ENCODE assay signal across 21 mouse cellular contexts in the genomic region with DNA sequence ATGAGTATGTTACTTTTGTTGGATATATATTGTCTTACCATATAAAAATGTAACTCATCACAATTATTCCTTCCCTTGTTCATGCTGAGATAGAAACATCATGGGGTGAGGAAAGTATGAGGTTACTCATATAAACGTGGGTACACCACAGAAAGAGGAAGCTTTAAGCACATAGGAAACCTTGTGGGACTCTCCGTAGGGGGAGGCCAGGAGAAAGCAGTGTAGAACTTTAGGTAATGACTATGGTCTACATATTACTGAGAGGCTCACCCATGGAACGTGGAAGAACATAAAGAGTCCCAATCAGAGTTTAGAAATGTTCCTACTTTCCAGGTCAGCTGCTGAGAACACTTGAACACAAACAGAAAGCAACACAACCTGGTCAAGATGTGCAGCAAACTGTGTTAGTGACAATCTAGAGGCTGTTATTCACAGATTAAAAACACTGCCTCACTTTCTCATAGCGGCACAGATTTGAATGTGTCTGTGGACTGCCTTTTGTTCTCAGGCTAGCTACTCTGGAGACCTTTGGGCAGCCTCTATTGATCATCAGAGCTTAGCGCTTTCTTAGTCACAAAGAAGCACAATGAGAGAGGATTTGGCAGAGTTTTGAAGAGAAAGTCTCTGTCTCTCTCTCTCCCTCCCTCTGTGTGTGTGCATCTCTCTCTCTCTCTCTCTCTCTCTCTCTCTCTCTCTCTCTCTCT. TPM values are rescaled to one million over a fixed set of nuclear protein-coding genes. Genes with fewer than 3 reads are reported as not detected.
DNase-seq lines count a peak whose midpoint lies in the region; ATAC-seq and TF ChIP-seq lines count a peak whose summit lies in the region.
"Had no signal": no experiment of that assay in that cellular context is flagged by ENCODE, and none has a peak within 500 bp of the region (broad histone marks: within the 10 kb centered on the region; RNA-seq: fewer than 3 reads in every experiment).

No protein-coding gene starts in this region.

- no peak overlapping the region for H3K9ac ChIP-seq in forebrain, embryonic 16.5 days (replicated peaks; ENCODE audit: low read depth, low read length)
- H3K9ac ChIP-seq: forebrain, embryonic 15.5 days; heart, embryonic 15.5 days; hindbrain, embryonic 12.5 days; intestine, embryonic 15.5 days; kidney, embryonic 15.5 days; limb, embryonic 15.5 days had no signal

- H3K4me2 ChIP-seq in forebrain, embryonic 16.5 days (ENCODE audit: low read length) = no peak overlapping the region
- H3K4me2 ChIP-seq: forebrain, embryonic 15.5 days; heart, embryonic 15.5 days; hindbrain, embryonic 12.5 days; intestine, embryonic 15.5 days; kidney, embryonic 15.5 days; limb, embryonic 15.5 days had no signal

- H3K27ac ChIP-seq in forebrain, embryonic 10.5 days = peak overlapping the region; percentile 60
- no peak overlapping the region for H3K27ac ChIP-seq in forebrain, embryonic 16.5 days (ENCODE audit: low read length)
- H3K27ac ChIP-seq: forebrain, embryonic 15.5 days; gastrocnemius, adult 2 months; heart, embryonic 15.5 days; hindbrain, embryonic 12.5 days; intestine, embryonic 15.5 days; kidney, embryonic 15.5 days; limb, embryonic 15.5 days had no signal

- no peak for TF ChIP-seq CTCF in lung, adult 2 months (IDR thresholded peaks at IDR 0.05; ENCODE audit: insufficient read depth, low read length)

- no peak for ATAC-seq in forebrain, embryonic 16.5 days
- ATAC-seq: forebrain, embryonic 15.5 days; intestine, embryonic 15.5 days had no signal

- peaks cover 11% of the 10 kb centered on the region for H3K4me1 ChIP-seq in forebrain, embryonic 10.5 days
- no peaks in the 10 kb centered on the region for H3K4me1 ChIP-seq in forebrain, embryonic 16.5 days (replicated peaks; ENCODE audit: control insufficient read depth, insufficient read depth, low read length)
- peaks cover 55% of the 10 kb centered on the region for H3K4me1 ChIP-seq in megakaryocyte, embryonic 14.5 days
- H3K4me1 ChIP-seq in lung, adult 2 months (ENCODE audit: control insufficient read depth, insufficient read depth, low read length) = no peaks in the 10 kb centered on the region
- H3K4me1 ChIP-seq: forebrain, embryonic 15.5 days; heart, embryonic 15.5 days; hindbrain, embryonic 12.5 days; intestine, embryonic 15.5 days; kidney, embryonic 15.5 days had no signal

- no peak for TF ChIP-seq POLR2A in lung, adult 2 months (IDR thresholded peaks at IDR 0.05; ENCODE audit: borderline replicate concordance, extremely low read depth, low read depth, low read length)

- no peak overlapping the region for H3K4me3 ChIP-seq in forebrain, embryonic 10.5 days
- no peak overlapping the region for H3K4me3 ChIP-seq in forebrain, embryonic 16.5 days (replicated peaks; ENCODE audit: low read length)
- peak overlapping the region; percentile 26 for H3K4me3 ChIP-seq in megakaryocyte, embryonic 14.5 days (replicated peaks)
- H3K4me3 ChIP-seq in lung, adult 2 months (replicated peaks; ENCODE audit: extremely low read depth, low read depth, low read length) = no peak overlapping the region
- H3K4me3 ChIP-seq: erythroblast, embryonic 14.5 days; forebrain, embryonic 15.5 days; gastrocnemius, adult 2 months; heart, embryonic 15.5 days; hindbrain, embryonic 12.5 days; intestine, embryonic 15.5 days; kidney, embryonic 15.5 days; limb, embryonic 15.5 days had no signal

- WGBS in forebrain, embryonic 10.5 days = 45% methylated on average over 5 of the region's 5 CpGs
- WGBS in forebrain, embryonic 16.5 days = 37% methylated on average over 5 of the region's 5 CpGs
- WGBS in lung, adult 2 months = 70% methylated on average over 5 of the region's 5 CpGs

- peaks cover 5% of the 10 kb centered on the region; the same call in 1 of the 2 replicates for H3K9me3 ChIP-seq in forebrain, embryonic 10.5 days
- H3K9me3 ChIP-seq in forebrain, embryonic 16.5 days (ENCODE audit: control insufficient read depth, low read length) = no peaks in the 10 kb centered on the region
- H3K9me3 ChIP-seq in megakaryocyte, embryonic 14.5 days = peaks cover 9% of the 10 kb centered on the region; the same call in 1 of the 2 replicates
- H3K9me3 ChIP-seq: forebrain, embryonic 15.5 days; heart, embryonic 15.5 days; hindbrain, embryonic 12.5 days; intestine, embryonic 15.5 days; kidney, embryonic 15.5 days had no signal

- H3K27me3 ChIP-seq in forebrain, embryonic 10.5 days (ENCODE audit: poor library complexity, severe bottlenecking) = no peaks in the 10 kb centered on the region
- H3K27me3 ChIP-seq in forebrain, embryonic 16.5 days (replicated peaks; ENCODE audit: control insufficient read depth, insufficient read depth, low read length) = no peaks in the 10 kb centered on the region
- peaks cover 2% of the 10 kb centered on the region for H3K27me3 ChIP-seq in megakaryocyte, embryonic 14.5 days (replicated peaks)
- H3K27me3 ChIP-seq: forebrain, embryonic 15.5 days; heart, embryonic 15.5 days; hindbrain, embryonic 12.5 days; intestine, embryonic 15.5 days; kidney, embryonic 15.5 days; limb, embryonic 15.5 days had no signal

- no peak for DNase-seq in forebrain, embryonic 10.5 days (ENCODE audit: extremely low spot score, low spot score)
- DNase-seq in retina, embryonic 14.5 days (ENCODE audit: low spot score) = peak; percentile 7
- no peak for DNase-seq in retina, postnatal 1 day
- no peak for DNase-seq in adrenal gland, adult 2 months
- DNase-seq in lung, adult 2 months = no peak
- no peak for DNase-seq in adrenal gland, adult 18-20 months (ENCODE audit: low spot score in 2 of 2)
- DNase-seq: cerebellum, postnatal 10 days; gastrocnemius, adult 2 months; heart, adult 18-20 months; lung, adult 18-20 months; right cerebral cortex, postnatal 25 days; thymus, postnatal 25 days had no signal

- no peaks in the 10 kb centered on the region for H3K36me3 ChIP-seq in forebrain, embryonic 10.5 days (replicated peaks)
- H3K36me3 ChIP-seq in forebrain, embryonic 16.5 days (ENCODE audit: control insufficient read depth, insufficient read depth) = no peaks in the 10 kb centered on the region
- H3K36me3 ChIP-seq in megakaryocyte, embryonic 14.5 days (replicated peaks; ENCODE audit: low read length) = peaks cover 4% of the 10 kb centered on the region
- H3K36me3 ChIP-seq: forebrain, embryonic 15.5 days; heart, embryonic 15.5 days; hindbrain, embryonic 12.5 days; intestine, embryonic 15.5 days; kidney, embryonic 15.5 days; limb, embryonic 15.5 days had no signal

RNA-seq across cellular contexts. Expression of a gene that starts 51.4 kb away (rescaled TPM):
- 14.7 and 15.2 TPM in 2 replicates for polyA plus RNA-seq in forebrain, embryonic 10.5 days (2016; fragmentation: Nextera tagmentation; extraction: Ambion mirVana)
- polyA plus RNA-seq in forebrain, embryonic 16.5 days (2015; fragmentation: Nextera tagmentation; extraction: Ambion mirVana) = 14.9 and 15.8 TPM in 2 replicates
- 3.1 and 8.0 TPM in 2 replicates for polyA plus RNA-seq in megakaryocyte, embryonic 14.5 days (2012; ENCODE audit: insufficient read depth, low replicate concordance)
- 10 to 100 TPM; 42.4 to 74.4 TPM for total RNA-seq in adrenal gland, adult 2 months (2021)
- 10.5 and 14.1 TPM in 2 replicates for polyA plus RNA-seq in adrenal gland, adult 2 months (2012; rRNA removed)
- 29.2 and 39.0 TPM in 2 replicates for polyA plus RNA-seq in lung, adult 2 months (2012; rRNA removed)
- 10 to 100 TPM; 49.1 to 51.8 TPM for total RNA-seq in adrenal gland, adult 18-20 months (2021)
